Mouse (Mus musculus): ENCODE measurements around the gene Wfdc15b. TPM values are rescaled to one million over a fixed set of nuclear protein-coding genes. Genes with fewer than 3 reads are reported as not detected.
A peak's percentile ranks its signal among the peaks of the same experiment; 100 is the strongest.

Gene Wfdc15b
- total and polyA plus RNA-seq, 3 experiments = not detected

DNA sequence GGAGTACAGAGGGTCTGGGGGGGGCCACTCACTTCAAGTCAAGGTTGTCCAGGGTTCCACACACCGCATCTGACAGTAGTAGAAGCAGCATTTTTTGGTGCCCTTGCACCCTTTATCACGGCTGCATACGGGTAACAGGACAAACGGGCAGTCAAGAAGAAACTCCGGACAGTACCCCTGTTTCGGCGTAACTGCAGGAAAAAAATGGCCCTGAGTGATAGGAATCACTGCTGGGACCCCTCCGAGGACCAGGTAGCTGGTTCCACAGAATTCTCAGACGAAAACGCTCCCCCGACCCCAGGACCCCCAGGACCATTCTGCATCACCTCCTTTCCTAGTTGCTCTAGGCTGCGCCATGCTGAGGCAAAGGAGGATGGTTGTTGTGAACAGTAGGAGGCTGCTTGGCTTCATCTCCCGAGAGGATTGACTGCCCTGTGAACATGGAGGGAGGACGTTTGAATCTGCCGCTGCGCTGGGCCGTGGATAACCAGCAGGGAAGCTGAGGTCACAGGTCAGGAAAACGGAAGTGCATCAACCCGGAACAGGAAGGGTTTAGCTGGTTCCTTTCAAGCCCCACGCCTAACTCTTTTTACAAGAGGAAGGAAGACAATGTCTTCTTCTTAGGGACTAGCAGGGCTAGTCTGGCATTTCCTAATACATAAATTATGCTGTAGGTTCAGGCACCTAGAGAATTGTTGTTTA lies 21.7 kb downstream of the Wfdc15b start, which contains the start of gene Wfdc15a:
Gene Wfdc15a, minus strand, starts transcription at position 505 of the 702 bp plus-strand sequence.
- in situ Hi-C loops (cut with MboI; ENCODE audit: low pct_ligation_motif_present, low pct_unique_long_range_greater_than_20kb, low sequenced_read_pairs) = no loop called here

DNA sequence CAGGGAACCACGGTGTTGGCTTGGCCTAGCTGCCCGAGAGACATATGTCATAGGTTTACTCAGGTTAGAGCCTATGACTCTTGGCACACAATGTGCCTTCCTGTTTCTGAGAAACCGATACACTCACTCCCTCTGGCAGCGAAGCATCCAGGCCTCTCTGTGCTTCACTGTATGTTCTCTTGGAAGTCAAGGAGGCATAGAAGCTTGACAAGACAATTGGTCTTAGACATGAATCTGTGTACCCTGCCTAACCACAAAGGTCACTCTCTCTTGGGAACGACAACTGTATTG lies 24.8 kb downstream of the Wfdc15b start:
- dilution Hi-C loops (cut with MboI; ENCODE audit: extremely low pct_ligation_motif_present, extremely low pct_unique_long_range_greater_than_20kb, low sequenced_read_pairs) = no loop called here
- TF ChIP-seq ELF1 (IDR thresholded peaks at IDR 0.05; ENCODE audit: low read depth, low read length) = no peak
- no peak for TF ChIP-seq EP300 (IDR thresholded peaks at IDR 0.05; ENCODE audit: low read length)
- TF ChIP-seq ZMIZ1 (IDR thresholded peaks at IDR 0.05; ENCODE audit: low read depth, low read length) = no peak
- TF ChIP-seq RCOR1 (conservative IDR thresholded peaks at IDR 0.05; ENCODE audit: low read depth, low read length) = no peak
- TF ChIP-seq SMC3 (IDR thresholded peaks at IDR 0.05; ENCODE audit: low read depth, low read length) = no peak
- TF ChIP-seq POLR2AphosphoS2 (IDR thresholded peaks at IDR 0.05; ENCODE audit: low read depth, low read length) = no peak
- TF ChIP-seq MAX (IDR thresholded peaks at IDR 0.05; ENCODE audit: low read length) = no peak
- 0 out of 2 replicates have a peak, but pooled peaks have one; percentile 8 for TF ChIP-seq TCF12 (IDR thresholded peaks at IDR 0.05; ENCODE audit: low read depth, low read length)

More for the DNA sequence above, 21.7 kb downstream of the Wfdc15b start, which contains the start of gene Wfdc15a:
- dilution Hi-C loops (cut with MboI; ENCODE audit: extremely low pct_ligation_motif_present, extremely low pct_unique_long_range_greater_than_20kb, low sequenced_read_pairs) = no loop called here
- Histone ChIP-seq H3K4me2 (ENCODE audit: insufficient read depth, low read depth, poor library complexity, severe bottlenecking) (no peak within 1 kb of the TSS), H3K27me3 (replicated peaks) (no peaks in the 10 kb centered on the region), H3K79me2 (replicated peaks; ENCODE audit: control insufficient read depth, extremely low read depth, insufficient read depth, poor library complexity, severe bottlenecking) (no peaks in the 10 kb centered on the region), H3K36me3 (replicated peaks in 1 of 2; ENCODE audit: control insufficient read depth in 1 of 2, insufficient read depth in 1 of 2, low read length in 1 of 2) (no peaks in the 10 kb centered on the region), H3K4me3 (replicated peaks in 1 of 3; ENCODE audit: low read depth in 2 of 3, low read length in 2 of 3, poor library complexity in 1 of 3) (no peak within 1 kb of the TSS), H3K27ac (ENCODE audit: insufficient read depth, low read depth) (no peak within 1 kb of the TSS), H3K9me3 (replicated peaks; ENCODE audit: low read length) (no peaks in the 10 kb centered on the region), H3K4me1 (ENCODE audit: control insufficient read depth in 1 of 2, insufficient read depth in 2 of 2) (peaks cover 11 to 25% of the 10 kb centered on the region in 2 experiments), H3K9ac (ENCODE audit: insufficient read depth, low read depth) (no peak within 1 kb of the TSS)
- no peak for DNase-seq (ENCODE audit: extremely low read depth)
- TF ChIP-seq JUND (conservative IDR thresholded peaks at IDR 0.05; ENCODE audit: low read depth, low read length) = no peak
- TF ChIP-seq NELFE (IDR thresholded peaks at IDR 0.05; ENCODE audit: low read depth, low read length) = no peak
- no peak for TF ChIP-seq MEF2A (IDR thresholded peaks at IDR 0.05; ENCODE audit: borderline replicate concordance, low read depth, low read length)
- TF ChIP-seq SIN3A (IDR thresholded peaks at IDR 0.05; ENCODE audit: low read length) = no peak
- TF ChIP-seq ETS1 (conservative IDR thresholded peaks at IDR 0.05; ENCODE audit: low read depth, low read length) = no peak

More for the DNA sequence above, 24.8 kb downstream of the Wfdc15b start:
- no peak for DNase-seq (ENCODE audit: extremely low read depth)
- Histone ChIP-seq H3K9me3 (replicated peaks; ENCODE audit: low read length) (peaks cover 3% of the 10 kb centered on the region), H3K4me2 (ENCODE audit: insufficient read depth, low read depth, poor library complexity, severe bottlenecking) (peak overlapping the region; percentile 16; the same call in 1 of the 2 replicates), H3K79me2 (replicated peaks; ENCODE audit: control insufficient read depth, extremely low read depth, insufficient read depth, poor library complexity, severe bottlenecking) (no peaks in the 10 kb centered on the region), H3K36me3 (replicated peaks in 1 of 2; ENCODE audit: control insufficient read depth in 1 of 2, insufficient read depth in 1 of 2, low read length in 1 of 2) (no peaks in the 10 kb centered on the region), H3K27ac (ENCODE audit: insufficient read depth, low read depth) (no peak overlapping the region), H3K9ac (ENCODE audit: insufficient read depth, low read depth) (no peak overlapping the region), H3K27me3 (replicated peaks) (no peaks in the 10 kb centered on the region), H3K4me3 (replicated peaks in 1 of 3; ENCODE audit: low read depth in 2 of 3, low read length in 2 of 3, poor library complexity in 1 of 3) (no peak overlapping the region), H3K4me1 (ENCODE audit: control insufficient read depth in 1 of 2, insufficient read depth in 2 of 2) (peaks cover 19 to 32% of the 10 kb centered on the region in 2 experiments)
- in situ Hi-C loops (cut with MboI; ENCODE audit: low pct_ligation_motif_present, low pct_unique_long_range_greater_than_20kb, low sequenced_read_pairs) = no loop called here

Measured in CH12.LX (cell line).